Mouse (Mus musculus) liver, embryonic 14.5 days (tissue): ENCODE results near the gene Birc3.

Source experiments
- CTCF ChIP-seq: IDR thresholded peaks from 2 replicates; pipeline ENCODE4 v1.5.1; 2016; ENCODE audit warnings: antibody characterized with exemption, low read depth, control low read depth
- EP300 ChIP-seq: IDR thresholded peaks from 2 replicates; pipeline ENCODE4 v1.6.1; 2016; ENCODE audit warnings: antibody characterized with exemption, low read depth

GRCm38 (mm10) chr9:7829531-7830528, 43.2 kb downstream of the Birc3 start:
- TF ChIP-seq CTCF (no peak), EP300 (peak; percentile 41)
